Mouse (Mus musculus) Muller cell, postnatal 12 days (primary cell): Measurements from ENCODE around the gene Taf10.

ENCODE experiments used
- DNase-seq: peaks from one replicate; pipeline ENCODE4 v3.0.0-alpha.2; 2015; ENCODE audit errors: inconsistent ontology term

Taf10 gene

DNA sequence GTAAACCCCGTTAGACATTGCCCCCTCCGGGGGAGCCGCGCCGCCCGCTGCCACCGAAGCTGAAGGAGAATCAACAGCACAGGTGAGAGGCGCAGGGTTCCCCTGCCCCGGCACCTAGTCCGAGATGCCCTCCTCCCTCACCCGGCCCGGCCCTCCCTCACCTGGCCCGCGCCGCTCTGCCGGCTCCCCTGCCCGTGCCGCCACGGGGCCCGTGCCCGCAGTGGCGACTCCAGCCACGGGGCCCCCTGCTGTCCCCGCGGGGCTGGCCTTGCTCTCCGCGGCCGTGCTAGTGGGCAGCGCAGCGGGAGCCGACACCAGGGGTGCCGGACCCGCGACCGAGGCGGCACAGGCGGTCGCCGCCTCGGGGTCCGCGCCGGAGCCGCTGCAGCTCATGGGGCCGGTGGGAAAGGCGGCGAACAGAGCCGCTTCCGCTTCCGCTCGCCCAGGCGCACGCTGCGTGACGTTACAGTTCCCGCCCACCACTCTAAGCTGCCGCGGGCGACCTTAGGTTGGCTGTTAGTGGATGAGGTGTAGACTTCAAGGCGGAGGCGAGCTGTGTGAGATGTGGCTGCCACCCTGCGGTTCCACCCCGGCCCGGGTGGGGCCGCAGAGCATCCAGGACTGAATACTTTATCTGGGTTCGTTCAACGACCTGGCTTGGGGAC lies at the start of gene Taf10:
TSS of gene Taf10 (minus strand) at position 436 of the 665 bp plus-strand sequence.
- peak; percentile 94 for DNase-seq

DNA sequence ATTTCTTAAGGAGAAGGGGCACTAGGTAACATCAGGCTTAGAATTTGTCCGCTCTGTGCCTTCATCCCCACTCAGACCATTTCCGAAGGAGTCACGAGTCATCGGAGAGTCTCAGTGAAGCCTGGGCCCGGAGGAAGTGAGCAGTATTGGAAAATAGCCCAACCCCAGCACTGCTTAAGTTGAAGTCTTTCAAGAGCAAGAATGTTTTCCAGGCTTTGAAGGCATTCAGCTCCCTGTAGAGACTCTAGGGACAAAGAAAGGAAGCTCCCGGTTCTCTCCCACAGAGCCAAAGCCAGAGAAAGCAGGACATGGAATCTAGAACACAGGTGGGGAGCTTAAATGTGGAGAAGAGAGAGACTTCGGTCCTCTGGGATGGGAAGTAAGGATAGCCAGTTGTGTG lies 49.5 kb upstream of the Taf10 start:
- no peak for DNase-seq

DNA sequence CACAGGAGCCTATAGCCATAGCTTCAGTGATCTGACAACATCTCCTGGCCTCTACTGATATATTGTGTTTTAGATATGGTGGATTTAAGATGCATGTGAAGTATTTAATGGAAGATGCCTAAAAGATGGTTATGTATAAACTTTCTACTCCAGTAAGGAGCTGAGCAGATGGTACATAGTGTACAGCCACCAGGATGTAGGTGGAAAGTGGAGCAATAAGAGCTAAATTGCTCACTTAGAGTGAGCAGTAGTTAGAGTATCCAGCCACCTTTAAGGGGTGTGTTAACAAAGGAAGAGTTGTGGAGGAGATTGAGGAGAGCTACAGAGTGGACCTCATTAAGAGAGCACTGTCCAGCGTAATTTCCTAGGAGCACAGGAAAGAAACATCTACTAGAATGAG lies 47.0 kb upstream of the Taf10 start:
- no peak for DNase-seq

DNA sequence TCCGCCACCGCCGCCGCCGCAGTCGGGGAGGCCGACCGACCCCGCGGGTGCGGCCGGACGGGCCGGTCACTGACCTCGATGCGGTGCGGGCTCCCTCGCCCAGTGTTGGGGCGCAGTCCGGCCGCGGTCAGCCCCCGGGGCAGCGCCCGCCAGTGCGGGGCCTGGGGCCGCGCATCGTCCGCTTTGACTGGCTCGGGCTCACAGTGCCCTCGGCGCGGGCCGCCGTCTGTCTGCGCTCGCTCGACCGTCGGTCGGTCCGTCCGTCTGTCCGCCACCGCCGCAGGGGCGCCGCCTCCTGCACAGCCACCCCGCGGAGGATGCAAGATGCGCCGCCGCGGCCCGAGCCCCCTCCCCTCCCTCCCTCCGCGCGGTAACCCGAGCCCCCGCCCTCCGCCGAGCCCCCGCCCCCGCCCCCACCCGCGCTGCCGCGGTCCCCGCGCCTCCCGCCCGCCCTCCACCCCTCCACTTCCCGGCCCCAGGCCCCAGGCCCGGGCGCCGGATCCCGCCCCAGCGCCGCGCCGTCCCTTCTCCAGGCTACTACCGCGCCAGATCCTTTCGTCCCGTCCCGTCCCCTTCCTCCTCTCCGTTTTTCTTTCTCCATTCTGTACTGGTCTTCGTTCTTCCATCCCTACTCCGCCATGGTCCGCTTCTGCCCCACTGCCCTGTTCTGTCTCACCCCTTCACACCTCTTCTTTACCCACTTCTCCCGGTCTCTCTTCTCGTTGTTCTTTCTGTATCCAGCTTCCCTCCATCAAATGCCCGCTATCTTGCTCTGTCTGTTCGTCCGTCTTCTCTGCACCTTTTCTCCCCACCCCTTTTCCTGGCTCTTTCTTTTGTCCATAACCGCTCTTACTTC lies 43.4 kb upstream of the Taf10 start, which contains the start of gene Dchs1:
TSS of gene Dchs1 (minus strand) at position 370 of the 856 bp plus-strand sequence.
- DNase-seq = no peak

DNA sequence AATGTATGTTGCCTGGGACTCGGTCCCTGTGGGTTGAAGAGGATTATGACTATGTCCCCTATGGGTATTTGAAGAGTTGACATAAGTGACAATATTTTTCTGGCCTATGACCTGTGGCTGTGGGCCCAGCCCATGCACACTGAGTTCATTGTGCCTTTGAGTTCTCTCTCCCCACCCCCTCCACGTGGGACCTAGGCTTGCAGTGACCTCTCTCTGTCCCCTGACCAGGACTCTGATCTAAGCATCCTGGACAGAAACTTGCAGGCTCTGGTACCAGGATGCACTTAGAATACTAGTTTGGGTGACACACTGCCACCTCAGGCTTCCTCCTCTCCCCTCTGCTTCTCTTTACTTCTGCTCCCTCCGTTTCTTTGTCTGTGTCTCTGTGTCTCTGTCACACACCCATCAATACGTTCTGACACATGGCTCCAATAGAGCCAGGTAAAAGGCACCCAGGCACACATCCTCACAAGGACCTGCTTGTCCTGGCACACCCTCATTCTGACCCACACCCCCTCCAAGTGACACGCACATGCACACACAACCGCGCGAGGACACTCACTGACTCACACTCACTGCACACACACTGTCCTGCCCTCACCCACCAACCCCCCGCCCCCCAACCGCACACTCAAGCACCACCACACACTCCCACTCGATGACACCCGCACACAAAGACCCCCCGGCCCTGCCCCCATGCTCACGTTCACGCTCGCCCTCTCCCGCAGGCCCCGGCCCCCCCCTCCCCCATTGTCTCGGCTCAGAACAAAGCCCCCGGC lies 42.5 kb upstream of the Taf10 start:
- no peak for DNase-seq

DNA sequence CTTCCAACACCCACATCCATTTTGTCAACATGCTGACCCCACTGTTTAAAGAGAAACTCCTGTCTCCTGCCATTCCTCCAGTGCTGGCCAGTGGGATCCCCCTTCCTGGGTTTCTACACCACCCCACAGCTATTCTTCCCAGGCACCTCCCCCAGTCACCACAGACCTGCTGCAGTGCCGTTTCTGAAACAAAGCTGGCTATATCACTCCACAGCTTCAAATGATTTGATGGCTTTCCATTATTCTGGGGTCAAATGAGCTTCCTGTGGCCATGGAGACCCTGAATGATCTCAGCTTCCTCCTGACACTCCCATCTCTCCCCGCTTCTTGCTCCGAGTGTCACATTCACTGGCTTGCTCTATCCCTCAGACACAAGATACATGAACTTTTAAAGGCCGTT lies 40.4 kb upstream of the Taf10 start:
- no peak for DNase-seq

DNA sequence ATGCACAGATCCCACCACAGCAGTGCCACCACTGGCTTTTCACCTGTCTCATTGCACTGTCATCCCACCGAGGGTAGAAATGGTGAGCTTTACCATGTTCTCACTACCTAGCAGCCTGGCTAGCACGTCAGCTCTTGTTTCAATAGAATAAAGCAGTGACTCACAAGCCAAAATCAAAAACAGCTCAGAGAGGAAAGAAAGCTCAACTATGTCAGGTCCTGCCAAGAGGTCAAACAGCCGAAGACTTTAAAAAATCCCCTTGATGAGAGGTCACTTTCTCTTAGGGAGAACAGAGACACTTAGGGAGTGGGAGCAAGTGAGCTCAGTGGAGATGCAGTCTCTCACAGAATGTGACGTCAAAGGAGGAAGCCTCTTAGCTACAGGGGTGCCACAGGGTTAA lies 39.7 kb upstream of the Taf10 start:
- no peak for DNase-seq

DNA sequence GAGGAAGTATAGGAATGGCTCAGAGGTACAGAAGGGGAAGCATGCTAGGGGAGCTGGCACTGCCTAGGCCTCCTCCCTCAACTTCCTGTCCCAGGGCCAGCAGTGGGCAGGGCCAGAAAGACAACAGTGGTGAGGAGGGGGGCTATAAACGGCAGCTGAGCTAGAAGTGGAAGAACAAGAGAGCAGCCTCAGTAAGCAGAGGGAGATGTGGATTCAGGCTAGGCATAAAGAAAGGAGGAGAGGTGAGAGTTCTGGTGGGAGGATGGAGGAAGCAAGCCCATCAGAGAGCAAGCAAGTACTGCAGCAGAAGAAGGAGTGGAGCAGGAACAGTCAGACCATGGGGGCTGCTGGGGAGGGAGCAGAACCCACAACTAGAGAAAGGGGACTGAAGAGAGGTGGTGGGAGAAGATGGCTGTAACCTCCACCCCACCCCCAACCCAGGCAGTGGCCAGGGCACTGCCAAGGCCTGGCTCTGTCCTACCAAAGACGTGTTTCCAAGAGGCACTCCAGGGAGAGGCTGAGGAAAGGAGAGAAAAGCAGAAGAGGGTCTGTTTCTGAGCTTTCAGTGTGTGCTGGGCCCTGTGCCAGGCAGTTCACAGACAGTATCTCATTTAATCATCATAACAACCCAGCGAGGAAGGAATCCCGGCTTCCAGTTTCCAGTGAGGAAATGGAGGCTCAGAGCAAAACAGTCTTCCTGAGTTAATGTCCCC lies 34.5 kb upstream of the Taf10 start:
- DNase-seq = no peak

DNA sequence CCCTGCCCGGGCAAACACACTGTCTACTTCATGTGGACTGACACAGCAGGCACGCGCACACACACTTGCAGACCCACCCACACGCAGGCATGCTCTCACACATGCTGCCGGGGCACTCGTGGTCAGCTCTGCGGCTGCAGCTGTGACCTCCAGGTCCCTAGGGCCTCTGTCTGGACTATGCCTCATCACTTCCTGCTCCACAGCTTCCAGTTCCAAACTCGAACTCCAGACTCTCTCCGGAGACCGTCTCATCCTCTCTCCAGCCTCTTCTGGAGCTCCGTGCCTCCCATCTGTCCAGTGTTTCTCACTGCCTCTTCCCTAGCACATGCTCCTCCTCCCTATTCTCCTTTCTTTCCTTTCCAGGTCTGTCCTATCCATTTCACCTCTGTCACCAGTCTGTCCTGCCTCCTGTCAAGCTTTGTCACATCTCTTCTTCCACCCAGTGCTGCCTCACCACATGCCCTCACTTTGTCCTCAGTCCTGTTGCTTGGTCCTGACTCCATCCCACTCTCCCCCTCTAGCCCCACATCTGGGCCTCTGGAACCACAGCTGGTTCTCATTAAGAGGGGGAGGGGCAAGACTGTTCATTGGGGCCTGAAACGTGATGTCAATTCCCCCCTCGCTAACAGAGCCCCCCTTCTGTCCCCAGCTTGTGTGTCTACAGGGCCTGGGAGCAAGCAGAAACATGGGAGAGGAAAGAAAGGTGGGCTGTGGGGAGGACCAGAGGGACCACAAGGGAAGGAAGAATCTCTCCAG lies 33.8 kb upstream of the Taf10 start:
- DNase-seq = peak; percentile 39

DNA sequence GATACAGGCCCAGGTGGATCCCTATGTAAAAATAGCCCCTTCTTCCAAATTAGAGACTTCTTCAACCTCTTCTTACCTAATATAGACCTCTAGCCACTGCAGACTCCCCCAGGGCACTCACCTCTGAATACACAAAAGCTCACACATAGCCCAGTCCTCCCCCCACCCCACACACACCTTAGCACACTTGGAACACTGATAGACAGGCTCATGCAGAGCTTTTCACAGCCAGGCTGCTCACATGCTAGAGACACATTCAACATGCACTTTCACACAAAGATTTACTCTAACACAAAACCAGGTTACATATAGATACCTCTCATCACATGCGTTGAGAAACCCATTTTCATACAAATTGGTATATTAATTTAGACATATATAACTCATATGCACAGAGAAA lies 33.2 kb upstream of the Taf10 start:
- no peak for DNase-seq

DNA sequence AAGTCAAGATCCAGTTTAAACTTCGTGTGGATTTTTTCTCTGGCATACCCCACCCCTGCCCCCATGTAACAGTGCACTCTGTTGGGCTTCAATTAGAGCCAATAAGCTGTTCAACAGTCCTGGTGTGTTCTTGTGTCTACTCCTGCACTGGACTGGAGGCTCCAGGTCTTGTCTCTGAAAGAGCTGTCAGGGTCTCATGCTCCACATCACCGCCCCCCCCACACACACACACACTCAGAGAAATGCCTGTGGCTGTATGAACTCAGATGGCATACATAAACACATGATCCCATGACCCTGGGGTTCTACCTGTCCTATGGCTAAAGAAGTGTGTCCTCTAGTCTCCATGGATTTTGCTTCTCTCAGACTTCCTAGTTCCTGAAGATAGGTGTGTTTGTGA lies 31.9 kb upstream of the Taf10 start:
- DNase-seq = no peak

DNA sequence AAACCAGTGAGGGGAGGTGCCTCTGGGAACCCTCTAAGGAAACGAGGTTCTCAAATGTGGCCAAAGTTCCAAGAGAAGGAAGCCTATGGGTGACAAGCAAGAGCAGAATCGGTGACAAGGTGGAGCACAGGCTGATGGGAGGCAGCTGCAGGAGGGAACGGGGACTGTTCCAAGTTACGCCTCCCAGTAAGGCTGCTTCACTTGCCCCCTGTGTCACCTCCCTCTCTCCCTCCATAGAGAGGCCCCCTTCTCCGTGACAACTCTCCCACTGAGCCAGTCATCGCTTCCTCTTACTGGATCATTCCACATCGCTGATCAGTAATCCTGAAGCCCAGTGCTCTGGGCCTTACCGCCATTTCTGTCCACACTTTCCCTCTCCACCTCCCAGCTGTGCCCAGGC lies 30.5 kb upstream of the Taf10 start:
- DNase-seq = no peak

DNA sequence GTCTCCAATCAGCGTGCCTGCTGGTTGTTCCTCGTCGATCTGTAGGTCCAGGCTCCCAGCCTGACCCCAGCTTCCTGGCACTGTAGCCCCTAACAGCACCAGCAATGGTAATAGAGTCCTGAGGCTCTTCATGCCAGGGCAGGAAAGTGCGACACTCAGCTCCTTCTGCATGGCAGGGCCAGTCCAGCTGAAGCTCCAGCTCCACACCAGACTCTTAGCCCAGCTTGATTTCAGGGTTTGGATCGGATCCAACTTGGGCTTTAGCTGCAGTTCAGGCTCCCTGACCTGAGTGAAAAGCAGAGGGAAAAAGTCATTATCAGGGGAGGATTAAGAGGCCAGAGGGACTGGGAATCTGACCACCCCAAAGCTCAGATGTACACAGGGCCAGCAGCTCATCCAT lies 28.9 kb upstream of the Taf10 start:
- no peak for DNase-seq

DNA sequence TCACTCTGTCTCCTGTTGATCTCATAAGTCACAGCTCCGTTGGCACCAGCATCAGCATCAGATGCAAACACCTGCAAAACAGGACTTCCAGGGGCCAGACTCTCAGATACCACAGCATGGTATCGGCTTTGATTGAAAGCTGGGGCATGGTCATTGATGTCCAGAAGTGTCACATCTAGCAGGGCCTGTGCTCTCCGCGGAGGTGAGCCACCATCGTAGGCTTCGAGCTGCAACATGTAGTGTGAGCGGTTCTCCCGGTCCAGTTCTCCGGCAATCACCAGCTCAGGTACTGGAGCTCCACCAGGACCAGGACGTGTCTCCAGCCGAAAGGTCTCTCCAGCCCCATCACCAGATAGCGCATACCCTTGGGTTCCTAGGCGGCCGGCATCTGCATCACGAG lies 28.2 kb upstream of the Taf10 start:
- no peak for DNase-seq

DNA sequence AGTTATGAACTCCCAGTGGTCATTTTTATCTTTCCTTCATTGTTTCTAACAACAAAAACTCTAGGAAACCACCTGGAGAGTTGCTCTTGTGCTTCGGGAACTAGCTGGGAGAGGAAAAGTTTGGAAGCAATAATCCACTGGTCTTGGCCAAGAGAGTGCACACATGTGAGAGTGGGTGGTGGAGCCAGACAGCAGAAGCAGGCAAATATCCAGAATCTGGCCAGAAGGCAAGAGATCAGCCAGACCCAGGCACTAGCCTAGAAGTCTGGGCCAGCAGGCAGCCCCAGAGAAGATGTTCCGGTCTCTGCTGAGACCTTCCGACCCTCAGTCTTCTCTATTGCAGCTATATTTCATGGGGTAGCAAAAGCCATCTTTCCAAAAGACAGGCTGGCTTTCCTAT lies 25.8 kb upstream of the Taf10 start:
- DNase-seq = no peak

DNA sequence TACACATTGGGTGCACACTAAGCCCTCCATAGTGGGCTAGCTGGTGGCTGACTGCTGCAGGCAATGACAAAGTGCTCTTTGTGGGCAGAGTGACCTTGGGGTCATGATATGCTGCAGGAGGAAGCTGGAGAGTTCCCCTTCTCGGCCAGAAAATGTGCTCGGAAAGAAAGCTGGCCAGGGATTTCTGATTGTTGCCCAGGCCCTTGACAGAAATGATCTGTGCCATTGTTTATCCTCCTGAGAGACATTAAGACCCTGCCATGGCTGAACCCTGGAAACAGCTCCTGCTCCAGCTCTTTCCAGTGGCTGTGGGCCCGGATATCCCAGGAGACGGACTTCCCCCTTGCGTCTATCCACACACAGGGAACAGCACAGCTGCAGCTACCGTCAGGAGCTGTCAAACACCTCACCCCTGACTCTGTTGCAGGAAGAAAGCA lies 23.6 kb upstream of the Taf10 start:
- DNase-seq = no peak

DNA sequence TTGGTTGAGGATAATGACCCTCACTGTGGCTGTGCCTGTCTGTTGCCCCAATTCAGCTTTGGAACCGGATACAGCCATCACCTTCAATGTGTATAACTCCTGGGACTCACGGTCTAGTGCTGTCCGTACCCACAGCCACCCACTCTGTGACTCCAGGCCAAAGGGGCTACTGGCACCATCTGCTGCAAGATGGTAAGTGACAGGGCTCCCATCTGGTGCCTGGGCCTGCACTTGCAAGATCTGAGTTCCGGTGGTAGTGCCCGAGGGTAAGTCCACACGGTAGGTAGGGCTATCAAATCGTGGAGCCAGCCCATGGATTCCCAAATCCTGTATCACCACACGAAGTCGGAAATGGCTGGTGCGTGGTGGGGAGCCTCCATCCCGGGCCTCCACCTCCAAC lies 20.2 kb upstream of the Taf10 start:
- no peak for DNase-seq

DNA sequence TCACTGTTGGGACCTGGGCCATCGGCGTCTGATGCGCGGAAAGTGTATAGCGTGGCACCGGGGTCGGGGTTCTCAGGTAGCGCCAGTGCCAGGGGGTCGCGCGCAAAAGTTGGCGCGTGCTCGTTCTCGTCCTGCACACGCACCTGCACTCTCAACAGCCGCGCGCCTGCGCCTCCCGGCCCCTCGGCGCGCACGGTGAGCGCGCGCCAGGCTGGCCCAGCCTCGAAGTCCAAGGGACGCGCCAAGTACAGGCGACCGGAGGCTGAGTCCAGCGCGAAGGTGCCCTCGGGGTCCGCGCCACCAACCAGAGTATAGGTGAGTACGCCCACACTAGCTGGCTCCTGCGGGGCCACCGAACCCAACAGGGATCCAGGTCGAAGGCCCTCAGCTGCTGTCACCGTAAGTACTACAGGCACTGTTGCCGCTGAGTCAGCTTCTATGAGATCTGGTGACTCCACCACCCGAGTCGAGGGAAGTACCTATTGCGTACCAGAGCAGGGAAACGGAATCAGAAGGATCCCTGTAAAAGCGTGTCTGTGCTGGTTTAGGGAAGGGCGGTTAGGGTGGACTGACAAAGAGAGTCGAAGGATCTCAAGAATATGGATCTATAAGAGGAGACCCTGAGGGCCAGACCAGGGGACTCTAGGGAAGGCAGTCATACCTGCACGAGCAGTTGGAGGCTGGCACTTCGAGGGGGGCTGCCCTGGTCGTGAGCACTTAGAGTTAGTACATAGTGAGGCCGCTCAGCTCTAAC lies 18.5 kb upstream of the Taf10 start:
- no peak for DNase-seq

DNA sequence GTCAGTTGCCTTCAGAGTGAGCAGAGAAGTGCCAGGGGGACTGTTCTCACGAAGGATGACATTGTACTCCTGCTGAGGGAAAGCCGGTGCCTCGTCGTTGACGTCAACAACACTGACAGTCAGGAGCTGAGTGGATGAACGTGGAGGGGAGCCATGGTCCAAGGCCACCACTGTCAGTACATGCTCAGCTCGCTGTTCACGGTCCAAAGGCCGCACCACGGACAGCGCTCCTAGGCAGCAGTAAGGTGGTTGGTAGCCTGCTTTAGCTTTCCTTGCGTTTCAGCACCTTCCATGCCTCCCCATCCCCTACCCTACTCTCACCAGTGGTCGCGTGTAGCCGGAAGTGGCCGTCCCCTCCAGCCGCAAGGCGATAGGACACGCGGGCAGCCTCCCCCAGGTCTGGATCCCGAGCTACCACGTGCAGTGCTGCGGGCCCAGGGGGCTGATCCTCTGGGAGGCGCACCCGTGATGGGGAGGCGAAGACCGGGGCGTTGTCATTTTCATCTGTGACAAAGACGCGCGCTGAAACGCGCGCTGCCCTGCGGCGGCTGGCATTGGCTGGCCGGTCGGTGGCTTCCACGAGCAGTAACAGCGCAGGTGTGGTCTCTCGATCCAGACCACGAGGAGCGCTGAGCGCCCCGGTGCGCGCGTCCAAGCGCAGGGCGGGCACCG lies 17.8 kb upstream of the Taf10 start:
- DNase-seq = no peak

DNA sequence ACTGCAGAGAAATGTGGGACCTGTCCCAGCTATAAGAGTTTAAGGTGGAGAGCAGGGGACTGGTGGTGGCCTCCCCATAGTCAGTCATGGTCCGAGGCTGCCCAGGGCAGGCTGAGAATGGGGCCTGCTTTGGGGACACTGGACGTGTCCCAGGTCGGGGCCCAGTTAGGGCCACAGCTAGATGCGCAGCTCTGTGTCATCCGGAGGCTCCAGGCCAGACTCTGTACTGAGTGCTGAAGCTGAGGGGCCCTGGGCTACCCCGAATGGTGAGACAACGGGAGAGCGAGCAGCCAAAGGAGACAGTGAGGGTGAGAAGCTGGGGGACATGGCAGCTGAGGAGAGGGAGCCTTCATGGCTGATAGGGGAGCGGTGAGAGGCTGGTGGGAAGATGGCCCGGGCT lies 9.1 kb upstream of the Taf10 start:
- no peak for DNase-seq
